Comparison of ENCODE assay signal across 23 mouse cellular contexts in genomic region chr2:142585845-142586244, GRCm38 (mm10).
DNase-seq lines count a peak whose midpoint lies in the region; ATAC-seq lines count a peak whose summit lies in the region.
"Had no signal": no experiment of that assay in that cellular context is flagged by ENCODE, and none has a peak within 500 bp of the region (broad histone marks: within the 10 kb centered on the region; RNA-seq: fewer than 3 reads in every experiment).

No protein-coding gene starts in this region.

- H3K9me3 ChIP-seq in kidney, embryonic 15.5 days (replicated peaks): no peaks in the 10 kb centered on the region
- no peaks in the 10 kb centered on the region for H3K9me3 ChIP-seq in midbrain, embryonic 10.5 days (replicated peaks)
- no peaks in the 10 kb centered on the region for H3K9me3 ChIP-seq in midbrain, embryonic 15.5 days
- H3K9me3 ChIP-seq in intestine, embryonic 16.5 days (ENCODE audit: control insufficient read depth, low read length): no peaks in the 10 kb centered on the region
- H3K9me3 ChIP-seq: forebrain, embryonic 10.5 days; forebrain, embryonic 13.5 days; heart, embryonic 10.5 days; heart, embryonic 13.5 days had no signal

- peak; percentile 50; the same call in 1 of the 2 replicates for ATAC-seq in kidney, embryonic 15.5 days (replicated peaks; ENCODE audit: low FRiP score)
- no peak for ATAC-seq in midbrain, embryonic 15.5 days (replicated peaks)
- peak; percentile 36 for ATAC-seq in intestine, embryonic 16.5 days
- ATAC-seq: activated CD4-positive, CD25-positive, alpha-beta regulatory T cell, adult 4 months; forebrain, embryonic 13.5 days; forebrain, embryonic 16.5 days; hindbrain, postnatal 0 days had no signal

- peak overlapping the region; percentile 15; the same call in 1 of the 2 replicates for H3K27ac ChIP-seq in kidney, embryonic 15.5 days
- H3K27ac ChIP-seq in midbrain, embryonic 10.5 days (replicated peaks): no peak overlapping the region
- H3K27ac ChIP-seq in midbrain, embryonic 15.5 days: no peak overlapping the region
- 0 out of 2 replicates have a peak overlapping the region, but pooled peaks have one; percentile 34 for H3K27ac ChIP-seq in intestine, embryonic 16.5 days (ENCODE audit: low read length)
- H3K27ac ChIP-seq: forebrain, embryonic 10.5 days; forebrain, embryonic 13.5 days; heart, adult 2 months; heart, embryonic 10.5 days; heart, embryonic 13.5 days; hindbrain, embryonic 14.5 days; hindbrain, postnatal 0 days had no signal

- WGBS in kidney, embryonic 15.5 days: 65% methylated on average over 5 of the region's 5 CpGs
- 91% methylated on average over 5 of the region's 5 CpGs for WGBS in midbrain, embryonic 10.5 days
- WGBS in midbrain, embryonic 15.5 days: 92% methylated on average over 5 of the region's 5 CpGs
- WGBS in intestine, embryonic 16.5 days: 88% methylated on average over 5 of the region's 5 CpGs

- H3K4me1 ChIP-seq in kidney, embryonic 15.5 days: peaks cover 24% of the 10 kb centered on the region
- peaks cover 35% of the 10 kb centered on the region for H3K4me1 ChIP-seq in midbrain, embryonic 10.5 days
- H3K4me1 ChIP-seq in midbrain, embryonic 15.5 days: peaks cover 15% of the 10 kb centered on the region
- H3K4me1 ChIP-seq in intestine, embryonic 16.5 days (ENCODE audit: control insufficient read depth, insufficient read depth, low read length): no peaks in the 10 kb centered on the region; the same call in 1 of the 2 replicates

- no peaks in the 10 kb centered on the region for H3K27me3 ChIP-seq in kidney, embryonic 15.5 days
- H3K27me3 ChIP-seq in midbrain, embryonic 10.5 days (ENCODE audit: low read depth, poor library complexity, severe bottlenecking): peaks cover 88% of the 10 kb centered on the region
- H3K27me3 ChIP-seq in midbrain, embryonic 15.5 days (replicated peaks): no peaks in the 10 kb centered on the region
- no peaks in the 10 kb centered on the region for H3K27me3 ChIP-seq in intestine, embryonic 16.5 days (replicated peaks; ENCODE audit: control insufficient read depth, insufficient read depth, low read length)
- H3K27me3 ChIP-seq: forebrain, embryonic 13.5 days; heart, embryonic 13.5 days had no signal

- H3K4me3 ChIP-seq in kidney, embryonic 15.5 days (replicated peaks): no peak overlapping the region
- H3K4me3 ChIP-seq in midbrain, embryonic 10.5 days: no peak overlapping the region
- H3K4me3 ChIP-seq in midbrain, embryonic 15.5 days: no peak overlapping the region
- H3K4me3 ChIP-seq in intestine, embryonic 16.5 days (ENCODE audit: low read length): no peak overlapping the region
- H3K4me3 ChIP-seq: forebrain, embryonic 10.5 days; forebrain, embryonic 13.5 days; heart, adult 2 months; heart, embryonic 10.5 days; heart, embryonic 13.5 days had no signal

- no peak overlapping the region for H3K4me2 ChIP-seq in kidney, embryonic 15.5 days
- H3K4me2 ChIP-seq in midbrain, embryonic 15.5 days: no peak overlapping the region
- no peak overlapping the region for H3K4me2 ChIP-seq in intestine, embryonic 16.5 days (ENCODE audit: low read depth, low read length)
- H3K4me2 ChIP-seq: forebrain, embryonic 13.5 days; heart, embryonic 13.5 days; hindbrain, embryonic 14.5 days had no signal

- DNase-seq in kidney, adult 18-20 months: no peak
- peak; percentile 9 for DNase-seq in midbrain, embryonic 10.5 days (ENCODE audit: low spot score)
- DNase-seq in cerebellum, adult 8-10 months: no peak
- DNase-seq: adrenal gland, adult 8-10 months; adrenal gland, postnatal 25 days; cerebellum, adult 11-12 months; cerebellum, adult 9-10 months; cerebellum, postnatal 14 days; gastrocnemius, postnatal 36 days; heart, adult 2 months; heart, postnatal 14 days; heart, postnatal 4 days had no signal

- no peaks in the 10 kb centered on the region for H3K36me3 ChIP-seq in kidney, embryonic 15.5 days
- no peaks in the 10 kb centered on the region for H3K36me3 ChIP-seq in midbrain, embryonic 10.5 days
- H3K36me3 ChIP-seq in midbrain, embryonic 15.5 days (replicated peaks): no peaks in the 10 kb centered on the region
- H3K36me3 ChIP-seq in intestine, embryonic 16.5 days (ENCODE audit: control insufficient read depth, insufficient read depth, low read length): no peaks in the 10 kb centered on the region
- H3K36me3 ChIP-seq: forebrain, embryonic 10.5 days; heart, embryonic 10.5 days; heart, embryonic 13.5 days had no signal

- no peak overlapping the region for H3K9ac ChIP-seq in kidney, embryonic 15.5 days
- no peak overlapping the region for H3K9ac ChIP-seq in midbrain, embryonic 15.5 days
- no peak overlapping the region for H3K9ac ChIP-seq in intestine, embryonic 16.5 days (ENCODE audit: low read depth, low read length)
- H3K9ac ChIP-seq: forebrain, embryonic 13.5 days; heart, embryonic 13.5 days; hindbrain, embryonic 14.5 days had no signal

Comparison
In these comparisons a context has a peak if more than half of its experiments do, and no peak if none do; other contexts are left out.
1. H3K27ac ChIP-seq: peak in kidney, embryonic 15.5 days (single experiment) and intestine, embryonic 16.5 days (single experiment); none in midbrain, embryonic 10.5 days (single experiment) and midbrain, embryonic 15.5 days (single experiment).